Mouse (Mus musculus): ENCODE measurements around the gene Psmb5.
"Not testable (repeated sequence)": the region's sequence is repeated elsewhere in the genome, so short reads cannot be mapped to it uniquely, and the experiment has no call there.

Gene Psmb5

GRCm38 (mm10) chr14:54630583-54631239 is 12.9 kb upstream of the Psmb5 start:
- no peak for DNase-seq (ENCODE audit: low read depth)

- no peak for DNase-seq (ENCODE audit: low read depth)
These were observed 12.0 kb upstream of the Psmb5 start for GRCm38 (mm10) chr14:54629797-54630196.

- no peak for DNase-seq (ENCODE audit: low read depth)
These were observed 10.3 kb upstream of the Psmb5 start for GRCm38 (mm10) chr14:54628103-54628502.

GRCm38 (mm10) chr14:54624976-54625375 is 7.2 kb upstream of the Psmb5 start:
- no peak for DNase-seq (ENCODE audit: low read depth)

- DNase-seq (ENCODE audit: low read depth) = no peak
These were observed 5.5 kb upstream of the Psmb5 start for GRCm38 (mm10) chr14:54623334-54623733.

- no peak for DNase-seq (ENCODE audit: low read depth)
These were observed 3.3 kb upstream of the Psmb5 start, which contains the start of gene Psmb11 for GRCm38 (mm10) chr14:54621133-54621532. Psmb11 (plus strand) TSS chr14:54621433.

GRCm38 (mm10) chr14:54617152-54617896 is 498 bp downstream of the Psmb5 start:
- peak; percentile 78 for DNase-seq (ENCODE audit: low read depth)

- no peak for DNase-seq (ENCODE audit: low read depth)
These were observed 1.5 kb downstream of the Psmb5 start for GRCm38 (mm10) chr14:54616226-54616825.

- not testable (repeated sequence) for DNase-seq (ENCODE audit: low read depth)
These were observed 3.7 kb downstream of the Psmb5 start for GRCm38 (mm10) chr14:54614130-54614529.

- DNase-seq (ENCODE audit: low read depth) = no peak
These were observed 7.2 kb downstream of the Psmb5 start for GRCm38 (mm10) chr14:54610648-54611047.

GRCm38 (mm10) chr14:54609962-54610361 is 7.9 kb downstream of the Psmb5 start:
- DNase-seq (ENCODE audit: low read depth) = peak; percentile 69

GRCm38 (mm10) chr14:54609245-54609644 is 8.6 kb downstream of the Psmb5 start:
- no peak for DNase-seq (ENCODE audit: low read depth)

GRCm38 (mm10) chr14:54607226-54607625 is 10.6 kb downstream of the Psmb5 start:
- peak; percentile 15 for DNase-seq (ENCODE audit: low read depth)

GRCm38 (mm10) chr14:54605752-54606321 is 12.0 kb downstream of the Psmb5 start, which contains the start of gene 4931414P19Rik:
4931414P19Rik (minus strand) TSS chr14:54605993.
- DNase-seq (ENCODE audit: low read depth) = peak; percentile 85

GRCm38 (mm10) chr14:54603686-54604085 is 14.1 kb downstream of the Psmb5 start:
- no peak for DNase-seq (ENCODE audit: low read depth)

- peak; percentile 97 for DNase-seq (ENCODE audit: low read depth)
These were observed 14.7 kb downstream of the Psmb5 start for GRCm38 (mm10) chr14:54603038-54603654.

GRCm38 (mm10) chr14:54602613-54603012 is 15.2 kb downstream of the Psmb5 start:
- no peak for DNase-seq (ENCODE audit: low read depth)

GRCm38 (mm10) chr14:54601601-54602000 is 16.2 kb downstream of the Psmb5 start:
- DNase-seq (ENCODE audit: low read depth) = no peak

GRCm38 (mm10) chr14:54597084-54597483 is 20.7 kb downstream of the Psmb5 start:
- DNase-seq (ENCODE audit: low read depth) = peak; percentile 69

- no peak for DNase-seq (ENCODE audit: low read depth)
These were observed 23.0 kb downstream of the Psmb5 start for GRCm38 (mm10) chr14:54594631-54595414.

GRCm38 (mm10) chr14:54594055-54594454 is 23.8 kb downstream of the Psmb5 start:
- no peak for DNase-seq (ENCODE audit: low read depth)

Data from induced T-regulatory cell, adult 2 months (primary cell).